Mouse (Mus musculus) MEL-GATA-1-ER (cell line): ENCODE measurements around the gene Bloc1s1.
A peak's percentile ranks its signal among the peaks of the same experiment; 100 is the strongest.

ENCODE experiments used
- DNase-seq: peaks from one replicate; pipeline ENCODE4 v3.0.0-alpha.2; 2012; ENCODE audit warnings: low read depth; ENCODE audit errors: extremely low read depth

Bloc1s1 gene

GRCm38 (mm10) chr10:128933574-128933973 lies 9.7 kb upstream of the Bloc1s1 start, which contains the start of gene Itga7:
Gene Itga7 (plus strand): TSS chr10:128933818.
- DNase-seq = no peak

- no peak for DNase-seq
Measured at GRCm38 (mm10) chr10:128931441-128931840, 7.6 kb upstream of the Bloc1s1 start.

- DNase-seq = no peak
Measured at GRCm38 (mm10) chr10:128929638-128930378, 6.0 kb upstream of the Bloc1s1 start.

GRCm38 (mm10) chr10:128928356-128928755 lies 4.5 kb upstream of the Bloc1s1 start:
- no peak for DNase-seq

GRCm38 (mm10) chr10:128923013-128923691 lies 683 bp downstream of the Bloc1s1 start:
- DNase-seq = peak; percentile 80

- DNase-seq = no peak
Measured at GRCm38 (mm10) chr10:128922822-128923012, 1.1 kb downstream of the Bloc1s1 start, which contains the start of gene Rdh5. Gene Rdh5 (minus strand): TSS chr10:128922888.

GRCm38 (mm10) chr10:128921883-128922821 lies 1.7 kb downstream of the Bloc1s1 start:
- no peak for DNase-seq

- no peak for DNase-seq
Measured at GRCm38 (mm10) chr10:128921251-128921650, 2.6 kb downstream of the Bloc1s1 start.

- no peak for DNase-seq
Measured at GRCm38 (mm10) chr10:128920736-128921161, 3.1 kb downstream of the Bloc1s1 start.

- DNase-seq = no peak
Measured at GRCm38 (mm10) chr10:128919966-128920365, 3.9 kb downstream of the Bloc1s1 start.

GRCm38 (mm10) chr10:128919203-128919631 lies 4.6 kb downstream of the Bloc1s1 start:
- no peak for DNase-seq

- no peak for DNase-seq
Measured at GRCm38 (mm10) chr10:128918246-128918645, 5.6 kb downstream of the Bloc1s1 start.

GRCm38 (mm10) chr10:128917400-128917799 lies 6.4 kb downstream of the Bloc1s1 start:
- DNase-seq = no peak

- DNase-seq = no peak
Measured at GRCm38 (mm10) chr10:128916665-128917064, 7.2 kb downstream of the Bloc1s1 start.

- DNase-seq = no peak
Measured at GRCm38 (mm10) chr10:128915550-128915949, 8.3 kb downstream of the Bloc1s1 start.

GRCm38 (mm10) chr10:128913696-128914095 lies 10.1 kb downstream of the Bloc1s1 start:
- DNase-seq = no peak

- peak; percentile 58 for DNase-seq
Measured at GRCm38 (mm10) chr10:128913219-128913618, 10.6 kb downstream of the Bloc1s1 start.

- DNase-seq = no peak
Measured at GRCm38 (mm10) chr10:128912791-128913190, 11.0 kb downstream of the Bloc1s1 start.

- no peak for DNase-seq
Measured at GRCm38 (mm10) chr10:128912268-128912667, 11.6 kb downstream of the Bloc1s1 start.

GRCm38 (mm10) chr10:128911430-128911829 lies 12.4 kb downstream of the Bloc1s1 start:
- DNase-seq = no peak

GRCm38 (mm10) chr10:128910066-128910841 lies 13.6 kb downstream of the Bloc1s1 start:
- DNase-seq = no peak
